Comparison of ENCODE assay signal across 8 mouse cellular contexts in genomic region chr3:40120298-40120875, GRCm38 (mm10).
DNase-seq lines count a peak whose midpoint lies in the region; ATAC-seq lines count a peak whose summit lies in the region.

No protein-coding gene starts in this region.

- H3K36me3 ChIP-seq in heart, embryonic 14.5 days (ENCODE audit: control insufficient read depth, insufficient read depth, low read length), result no peaks in the 10 kb centered on the region
- H3K36me3 ChIP-seq in heart, embryonic 12.5 days, result no peaks in the 10 kb centered on the region
- no peaks in the 10 kb centered on the region for H3K36me3 ChIP-seq in limb, embryonic 15.5 days

- H3K9me3 ChIP-seq in heart, embryonic 14.5 days (ENCODE audit: control insufficient read depth, low read length), result no peaks in the 10 kb centered on the region
- no peaks in the 10 kb centered on the region for H3K9me3 ChIP-seq in heart, embryonic 12.5 days (replicated peaks)
- H3K9me3 ChIP-seq in limb, embryonic 15.5 days, result no peaks in the 10 kb centered on the region

- H3K4me2 ChIP-seq in heart, embryonic 14.5 days (ENCODE audit: low read length), result no peak overlapping the region
- no peak overlapping the region for H3K4me2 ChIP-seq in heart, embryonic 12.5 days
- no peak overlapping the region for H3K4me2 ChIP-seq in limb, embryonic 15.5 days

- H3K9ac ChIP-seq in heart, embryonic 14.5 days (ENCODE audit: low read length), result no peak overlapping the region
- no peak overlapping the region for H3K9ac ChIP-seq in heart, embryonic 12.5 days
- no peak overlapping the region for H3K9ac ChIP-seq in limb, embryonic 15.5 days

- ATAC-seq in heart, embryonic 14.5 days (ENCODE audit: insufficient number of reproducible peaks, insufficient read depth, low FRiP score, low read depth), result peak; percentile 56; the same call in 1 of the 2 replicates
- ATAC-seq in heart, embryonic 12.5 days (ENCODE audit: insufficient number of reproducible peaks, low FRiP score), result no peak
- no peak for ATAC-seq in limb, embryonic 15.5 days (ENCODE audit: insufficient number of reproducible peaks, low FRiP score, low TSS enrichment, low read depth)

- peak; percentile 70 for DNase-seq in brain, adult 2 months (ENCODE audit: low read depth, low spot score)
- DNase-seq in frontal cortex, postnatal 14 days (ENCODE audit: low spot score in 2 of 2), result peak; percentile 52 to 71
- peak; percentile 78 for DNase-seq in kidney, postnatal 10 days
- DNase-seq in right cerebral cortex, postnatal 10 days (ENCODE audit: low spot score in 2 of 2), result peak; percentile 82 to 85
- DNase-seq in natural killer cell, adult 2 months (ENCODE audit: low spot score in 2 of 2), result no peak

- peaks cover 0 to 2% of the 10 kb centered on the region in 2 experiments; a peak in 1 of 4 replicates for H3K4me1 ChIP-seq in heart, embryonic 14.5 days (ENCODE audit: control insufficient read depth in 2 of 2, insufficient read depth in 2 of 2, low read length in 2 of 2)
- H3K4me1 ChIP-seq in heart, embryonic 12.5 days (replicated peaks), result peaks cover 7% of the 10 kb centered on the region; the same call in 1 of the 2 replicates
- peaks cover 9% of the 10 kb centered on the region; the same call in 1 of the 2 replicates for H3K4me1 ChIP-seq in limb, embryonic 15.5 days

- 26% methylated on average over 4 of the region's 4 CpGs for WGBS in heart, embryonic 14.5 days
- WGBS in heart, embryonic 12.5 days, result 35% methylated on average over 4 of the region's 4 CpGs
- 10% methylated on average over 4 of the region's 4 CpGs for whole genome bisulfite sequencing in limb, embryonic 15.5 days

- H3K27me3 ChIP-seq in heart, embryonic 14.5 days (ENCODE audit: control insufficient read depth, insufficient read depth, low read length), result no peaks in the 10 kb centered on the region
- 0 out of 2 replicates have a peak, but pooled peaks cover 3% of the 10 kb centered on the region for H3K27me3 ChIP-seq in heart, embryonic 12.5 days (replicated peaks)
- H3K27me3 ChIP-seq in limb, embryonic 15.5 days, result no peaks in the 10 kb centered on the region

- no peak overlapping the region for H3K4me3 ChIP-seq in heart, embryonic 14.5 days (ENCODE audit: control insufficient read depth in 1 of 2, insufficient read depth in 1 of 2, low read depth in 1 of 2, low read length in 2 of 2)
- no peak overlapping the region for H3K4me3 ChIP-seq in heart, embryonic 12.5 days
- no peak overlapping the region for H3K4me3 ChIP-seq in limb, embryonic 15.5 days

- H3K27ac ChIP-seq in heart, embryonic 14.5 days (replicated peaks in 1 of 2; ENCODE audit: control insufficient read depth in 1 of 2, insufficient read depth in 1 of 2, low read depth in 2 of 2, low read length in 2 of 2), result no peak overlapping the region
- H3K27ac ChIP-seq in heart, embryonic 12.5 days (ENCODE audit: poor library complexity, severe bottlenecking), result no peak overlapping the region
- 0 out of 2 replicates have a peak overlapping the region, but pooled peaks have one; percentile 1 for H3K27ac ChIP-seq in limb, embryonic 15.5 days

Comparison
In these comparisons a context has a peak if more than half of its experiments do, and no peak if none do; other contexts are left out.
1. DNase-seq: peak in brain, adult 2 months (single experiment), frontal cortex, postnatal 14 days (2 of 2), kidney, postnatal 10 days (single experiment) and right cerebral cortex, postnatal 10 days (2 of 2); none in natural killer cell, adult 2 months (0 of 2).